Mouse (Mus musculus): ENCODE measurements around the gene Mynn.

The Mynn gene

GRCm38 (mm10) chr3:30644207-30644606 is 42.3 kb downstream of the Mynn start, which contains the start of gene Lrriq4:
Lrriq4 (plus strand) TSS chr3:30644507.
- DNase-seq (ENCODE audit: low spot score), result no peak

GRCm38 (mm10) chr3:30646761-30647160 is 44.9 kb downstream of the Mynn start:
- peak; percentile 6 for DNase-seq (ENCODE audit: low spot score)

- peak; percentile 81 for DNase-seq (ENCODE audit: low spot score)
Observed at GRCm38 (mm10) chr3:30647440-30648090, 45.7 kb downstream of the Mynn start, which contains the start of gene Lrrc34. Lrrc34 (minus strand) TSS chr3:30647869.

GRCm38 (mm10) chr3:30648466-30648865 is 46.6 kb downstream of the Mynn start:
- no peak for DNase-seq (ENCODE audit: low spot score)

GRCm38 (mm10) chr3:30650062-30650841 is 48.4 kb downstream of the Mynn start:
- DNase-seq (ENCODE audit: low spot score), result peak; percentile 44

- DNase-seq (ENCODE audit: low spot score), result no peak
Observed at GRCm38 (mm10) chr3:30655937-30656336, 54.1 kb downstream of the Mynn start.

- no peak for DNase-seq (ENCODE audit: low spot score)
Observed at GRCm38 (mm10) chr3:30658486-30658885, 56.6 kb downstream of the Mynn start.
